In the genomic region with DNA sequence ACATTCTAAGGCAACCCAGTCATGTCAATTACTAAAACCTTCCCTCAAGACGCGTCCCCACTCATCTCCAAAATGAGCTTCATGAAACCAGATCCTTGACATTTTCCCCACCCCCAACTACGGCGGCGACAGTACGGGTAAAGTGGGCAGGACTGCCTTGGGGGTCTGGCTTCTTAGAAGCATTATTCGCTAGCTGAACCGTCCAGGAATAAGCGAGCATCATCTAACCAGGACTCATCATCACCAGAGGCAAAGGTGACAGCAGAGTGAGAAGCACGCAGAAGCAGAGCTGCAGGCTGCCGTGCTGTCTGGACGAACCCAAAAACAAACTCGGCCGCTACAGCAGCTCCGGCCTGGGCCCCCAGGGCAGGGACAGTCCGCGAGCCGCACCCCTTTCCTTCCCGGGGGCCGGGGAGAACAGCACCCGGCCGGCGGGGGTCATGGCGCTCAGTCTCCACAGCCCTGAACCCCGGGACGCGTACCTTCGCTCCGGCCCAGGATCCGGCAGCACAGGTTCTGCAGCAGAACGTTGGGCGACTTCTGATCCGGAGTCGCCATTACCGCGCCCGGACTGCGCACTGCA, we compare ENCODE assay signal across 8 mouse cellular contexts. TPM values are rescaled to one million over a fixed set of nuclear protein-coding genes. Genes with fewer than 3 reads are reported as not detected.
A peak's percentile ranks its signal among the peaks of the same experiment; 100 is the strongest.
DNase-seq lines count a peak whose midpoint lies in the region; ATAC-seq and TF ChIP-seq lines count a peak whose summit lies in the region.

No protein-coding gene starts in this region.

- no peaks in the 10 kb centered on the region for H3K9me3 ChIP-seq in lung, embryonic 14.5 days (ENCODE audit: low read depth, low read length)
- H3K9me3 ChIP-seq in forebrain, embryonic 13.5 days (replicated peaks) = no peaks in the 10 kb centered on the region
- no peaks in the 10 kb centered on the region for H3K9me3 ChIP-seq in limb, embryonic 13.5 days
- H3K9me3 ChIP-seq in neural tube, embryonic 15.5 days (replicated peaks) = no peaks in the 10 kb centered on the region

- H3K4me2 ChIP-seq in lung, embryonic 14.5 days = peak overlapping the region; percentile 86
- H3K4me2 ChIP-seq in forebrain, embryonic 13.5 days = peak overlapping the region; percentile 67
- peak overlapping the region; percentile 85 for H3K4me2 ChIP-seq in limb, embryonic 13.5 days (replicated peaks)
- H3K4me2 ChIP-seq in neural tube, embryonic 15.5 days = peak overlapping the region; percentile 80

- H3K27me3 ChIP-seq in lung, embryonic 14.5 days (ENCODE audit: insufficient read depth, low read length) = no peaks in the 10 kb centered on the region
- no peaks in the 10 kb centered on the region for H3K27me3 ChIP-seq in forebrain, embryonic 13.5 days
- no peaks in the 10 kb centered on the region for H3K27me3 ChIP-seq in limb, embryonic 13.5 days
- H3K27me3 ChIP-seq in neural tube, embryonic 15.5 days (replicated peaks) = peaks cover 4% of the 10 kb centered on the region

- WGBS in lung, embryonic 14.5 days = under 1% methylated on average over 38 of the region's 38 CpGs
- under 1% methylated on average over 38 of the region's 38 CpGs for WGBS in forebrain, embryonic 13.5 days
- WGBS in limb, embryonic 13.5 days = under 1% methylated on average over 38 of the region's 38 CpGs
- under 1% methylated on average over 38 of the region's 38 CpGs for WGBS in neural tube, embryonic 15.5 days

- H3K36me3 ChIP-seq in lung, embryonic 14.5 days (ENCODE audit: insufficient read depth) = no peaks in the 10 kb centered on the region
- H3K36me3 ChIP-seq in forebrain, embryonic 13.5 days (ENCODE audit: poor library complexity, severe bottlenecking) = 0 out of 2 replicates have a peak, but pooled peaks cover 6% of the 10 kb centered on the region
- H3K36me3 ChIP-seq in limb, embryonic 13.5 days = peaks cover 5% of the 10 kb centered on the region
- H3K36me3 ChIP-seq in neural tube, embryonic 15.5 days = no peaks in the 10 kb centered on the region

- peak overlapping the region; percentile 64 for H3K27ac ChIP-seq in lung, embryonic 14.5 days (ENCODE audit: low read depth)
- peak overlapping the region; percentile 67; the same call in 1 of the 2 replicates for H3K27ac ChIP-seq in forebrain, embryonic 13.5 days
- peak overlapping the region; percentile 44 for H3K27ac ChIP-seq in limb, embryonic 13.5 days
- H3K27ac ChIP-seq in neural tube, embryonic 15.5 days (replicated peaks) = peak overlapping the region; percentile 87

- no peak for TF ChIP-seq CTCF in lung, embryonic 14.5 days (IDR thresholded peaks at IDR 0.05; ENCODE audit: low read depth)

- DNase-seq in lung, embryonic 14.5 days = peak; percentile 32
- no peak for DNase-seq in lung, adult 18-20 months
- DNase-seq in brain, adult 2 months (ENCODE audit: low read depth, low spot score) = peak; percentile 15
- DNase-seq in adipocyte (ENCODE audit: low spot score) = no peak
- no peak for DNase-seq in Muller cell, postnatal 12 days (ENCODE audit: inconsistent ontology term)

- H3K4me1 ChIP-seq in lung, embryonic 14.5 days (ENCODE audit: insufficient read depth) = no peaks in the 10 kb centered on the region
- H3K4me1 ChIP-seq in forebrain, embryonic 13.5 days = peaks cover 25% of the 10 kb centered on the region
- H3K4me1 ChIP-seq in limb, embryonic 13.5 days = peaks cover 15% of the 10 kb centered on the region
- H3K4me1 ChIP-seq in neural tube, embryonic 15.5 days = peaks cover 22% of the 10 kb centered on the region

- peak overlapping the region; percentile 93 for H3K9ac ChIP-seq in lung, embryonic 14.5 days
- peak overlapping the region; percentile 92 for H3K9ac ChIP-seq in forebrain, embryonic 13.5 days
- peak overlapping the region; percentile 95 for H3K9ac ChIP-seq in limb, embryonic 13.5 days
- peak overlapping the region; percentile 89 for H3K9ac ChIP-seq in neural tube, embryonic 15.5 days (replicated peaks)

- peak overlapping the region; percentile 94 for H3K4me3 ChIP-seq in lung, embryonic 14.5 days (ENCODE audit: low read depth, low read length)
- H3K4me3 ChIP-seq in forebrain, embryonic 13.5 days = peak overlapping the region; percentile 89
- peak overlapping the region; percentile 93 for H3K4me3 ChIP-seq in limb, embryonic 13.5 days
- peak overlapping the region; percentile 95 for H3K4me3 ChIP-seq in neural tube, embryonic 15.5 days (replicated peaks)

- ATAC-seq in lung, embryonic 14.5 days (ENCODE audit: insufficient read depth) = peak; percentile 82
- ATAC-seq in forebrain, embryonic 13.5 days = no peak; the same call in 1 of the 2 replicates
- ATAC-seq in limb, embryonic 13.5 days (ENCODE audit: low FRiP score, low read depth) = peak; percentile 82; the same call in 1 of the 2 replicates
- no peak for ATAC-seq in neural tube, embryonic 15.5 days (ENCODE audit: low FRiP score)

RNA-seq across cellular contexts. Expression of a gene that starts 0.5 kb away (rescaled TPM):
- 57.2 and 59.3 TPM in 2 replicates for polyA plus RNA-seq in lung, embryonic 14.5 days (2014; fragmentation: Nextera tagmentation; extraction: Ambion mirVana)
- 44.2 and 52.9 TPM in 2 replicates for polyA plus RNA-seq in forebrain, embryonic 13.5 days (2015; fragmentation: Nextera tagmentation; extraction: Ambion mirVana)
- polyA plus RNA-seq in limb, embryonic 13.5 days (2015; fragmentation: Nextera tagmentation; extraction: Ambion mirVana) = 36.3 and 40.7 TPM in 2 replicates
- 34.7 and 35.0 TPM in 2 replicates for polyA plus RNA-seq in neural tube, embryonic 15.5 days (2015; fragmentation: Nextera tagmentation; extraction: Ambion mirVana)

Comparison
In these comparisons a context has a peak if more than half of its experiments do, and no peak if none do; other contexts are left out.
1. DNase-seq: peak in lung, embryonic 14.5 days (single experiment) and brain, adult 2 months (single experiment); none in lung, adult 18-20 months (0 of 2), adipocyte (single experiment) and Muller cell, postnatal 12 days (single experiment).
2. ATAC-seq: peak in lung, embryonic 14.5 days (single experiment) and limb, embryonic 13.5 days (single experiment); none in forebrain, embryonic 13.5 days (single experiment) and neural tube, embryonic 15.5 days (single experiment).
3. Peak in every context shown above with its lines, with median percentiles within 50 percentile points of each other: H3K27ac ChIP-seq, H3K4me2 ChIP-seq, H3K4me3 ChIP-seq and H3K9ac ChIP-seq.